Mouse (Mus musculus): ENCODE measurements around the gene Bpifc.
"Not testable (repeated sequence)": the region's sequence is repeated elsewhere in the genome, so short reads cannot be mapped to it uniquely, and the experiment has no call there.

Bpifc gene

DNA sequence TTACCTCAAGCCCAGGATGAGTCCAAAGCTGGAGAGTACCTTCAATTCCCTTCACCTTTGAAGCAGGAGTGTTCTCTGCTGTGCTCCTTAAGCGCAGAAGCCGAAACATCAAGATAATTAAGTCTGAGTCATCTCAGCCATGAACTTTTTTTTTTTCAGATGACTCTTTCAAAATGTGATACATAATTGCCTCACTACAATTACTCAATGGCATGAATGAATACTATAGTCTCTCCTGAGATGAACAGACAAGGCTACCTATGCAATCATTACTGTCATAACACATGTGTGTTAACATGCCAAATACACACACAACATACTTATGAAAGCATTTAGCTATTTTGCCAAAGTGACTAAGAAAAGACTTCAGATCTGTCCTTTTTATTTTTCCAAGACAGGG is at the start of gene Bpifc:
Gene Bpifc (minus strand): TSS at position 115 of the 400 bp plus-strand sequence.
- in situ Hi-C loops (cut with MseI, MboI) = no loop called here

DNA sequence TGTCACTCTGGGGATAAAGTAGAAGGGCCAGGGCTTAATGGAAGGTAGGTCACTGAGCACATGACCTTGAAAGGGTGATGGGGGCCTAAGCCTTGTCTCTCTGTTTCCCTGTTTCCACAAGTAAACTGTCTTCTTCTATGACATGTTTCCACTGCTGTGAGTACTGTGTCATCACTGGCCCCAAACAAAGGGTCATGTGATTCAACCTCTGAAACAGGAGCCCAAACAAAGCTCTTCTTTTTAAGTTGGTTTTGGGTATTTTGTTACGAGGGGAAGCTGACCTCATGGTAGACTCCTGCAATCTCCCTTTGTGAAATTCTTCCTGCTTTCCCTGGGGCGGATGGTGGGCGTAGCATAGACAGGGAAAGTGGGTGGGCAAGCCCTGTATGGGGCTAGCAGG is 48.6 kb upstream of the Bpifc start:
- in situ Hi-C loops (cut with MseI, MboI) = loop anchor here (5.0 to 10.0 kb wide), 3 partner anchors 235 to 402 kb away; no protein-coding TSS in a partner anchor

DNA sequence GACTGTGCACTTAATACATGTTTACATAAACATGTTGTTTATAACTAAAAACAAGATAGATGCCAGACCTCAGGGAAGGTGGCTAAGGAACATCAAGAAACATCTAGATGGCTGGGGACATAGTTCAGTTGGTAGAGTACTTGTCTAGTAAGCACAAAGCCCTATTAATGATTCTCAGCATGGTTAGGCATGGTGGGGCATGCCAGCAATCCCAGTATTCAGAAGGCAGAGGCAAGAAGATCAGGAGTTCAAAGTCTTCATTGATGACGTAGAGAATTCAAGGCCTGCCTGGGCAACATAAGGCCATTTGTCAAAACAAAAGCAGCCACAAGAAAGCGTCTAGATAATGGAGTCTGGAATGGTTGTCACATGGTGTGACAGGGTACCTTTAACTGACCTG is 46.0 kb upstream of the Bpifc start:
- in situ Hi-C loops (cut with MseI, MboI) = no loop called here

DNA sequence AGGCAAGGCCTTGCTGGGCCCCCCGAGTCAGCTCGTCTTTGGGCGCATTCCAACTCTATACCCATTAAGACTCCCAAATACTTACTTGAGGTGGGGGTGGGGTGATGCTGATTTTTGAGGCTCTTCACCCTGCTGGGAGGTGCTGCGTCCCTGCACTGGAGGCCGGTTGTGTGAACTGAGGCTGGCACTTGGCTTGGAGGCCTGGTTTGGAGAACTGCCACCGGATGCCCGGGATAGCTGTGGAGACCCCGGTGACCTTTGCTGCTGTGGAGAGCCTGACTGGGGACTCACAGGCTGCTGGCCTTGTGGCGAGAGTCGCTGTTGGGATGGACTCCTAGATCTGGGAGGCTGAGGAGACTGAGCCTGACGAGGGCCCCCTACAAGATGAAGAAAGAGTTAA is 45.6 kb upstream of the Bpifc start:
- in situ Hi-C loops (cut with MseI, MboI) = no loop called here

DNA sequence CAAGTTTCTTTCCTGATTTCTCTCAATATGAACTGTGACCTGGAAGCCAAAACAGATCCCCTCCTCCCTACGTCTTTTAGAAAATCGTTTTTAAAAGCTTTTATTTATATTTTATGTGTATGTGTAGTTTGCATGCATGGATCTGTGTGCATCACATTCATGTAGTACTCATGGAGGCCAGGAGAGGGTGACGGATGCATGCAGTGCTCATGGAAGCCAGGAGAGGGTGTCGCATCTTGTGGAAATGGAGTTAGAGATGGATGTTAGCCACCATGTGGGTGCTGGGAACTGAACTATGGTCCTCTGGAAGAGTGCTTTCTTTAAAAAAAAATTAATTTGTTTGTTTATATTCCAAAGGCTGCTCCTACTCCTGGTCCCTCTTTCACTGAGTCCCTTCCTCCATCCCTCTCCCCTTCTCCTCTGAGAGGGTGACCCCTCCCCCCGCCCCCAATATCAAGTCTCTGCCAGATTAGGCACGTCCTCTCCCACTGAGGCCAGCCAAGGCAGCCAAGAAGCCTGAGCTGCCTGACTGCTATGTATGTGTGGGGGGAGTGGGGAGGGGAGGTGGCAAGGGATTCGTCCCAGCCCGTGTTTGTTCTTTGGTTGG is 44.7 kb upstream of the Bpifc start:
- in situ Hi-C loops (cut with MseI, MboI) = no loop called here

DNA sequence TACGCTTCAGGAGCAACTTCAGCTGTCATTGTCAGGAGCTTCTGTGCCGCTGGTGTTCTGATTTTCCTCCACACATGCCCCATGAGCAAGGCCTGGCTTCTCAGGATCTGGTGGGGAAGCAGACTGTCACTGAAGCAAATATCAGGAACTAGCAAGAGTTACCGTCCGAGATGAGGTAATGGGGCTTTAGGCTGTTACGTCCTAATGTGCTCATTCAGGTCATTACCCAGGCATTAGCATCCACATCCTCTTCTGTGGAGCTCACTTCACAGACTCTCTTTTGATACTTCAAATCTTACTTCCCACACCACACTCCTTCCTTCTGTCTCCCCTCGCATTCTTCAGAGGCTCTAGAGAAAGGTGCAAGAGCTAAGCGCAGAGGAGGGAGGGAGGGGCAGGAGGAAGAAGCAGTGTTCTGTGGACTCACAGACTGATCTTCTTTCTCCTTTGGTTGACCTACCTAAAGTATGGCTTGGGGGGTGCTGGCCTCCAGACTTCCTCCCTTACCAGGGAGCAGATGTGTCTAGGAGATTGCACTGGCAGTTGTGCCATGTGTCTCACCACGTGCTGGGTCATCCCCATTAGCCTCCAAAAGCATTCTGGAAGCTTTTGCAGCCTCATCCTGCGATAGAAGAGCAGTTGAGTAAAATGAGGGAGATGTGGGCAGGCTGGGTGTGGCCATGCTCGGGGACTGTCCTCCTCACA is 41.3 kb upstream of the Bpifc start:
- in situ Hi-C loops (cut with MseI, MboI) = no loop called here

DNA sequence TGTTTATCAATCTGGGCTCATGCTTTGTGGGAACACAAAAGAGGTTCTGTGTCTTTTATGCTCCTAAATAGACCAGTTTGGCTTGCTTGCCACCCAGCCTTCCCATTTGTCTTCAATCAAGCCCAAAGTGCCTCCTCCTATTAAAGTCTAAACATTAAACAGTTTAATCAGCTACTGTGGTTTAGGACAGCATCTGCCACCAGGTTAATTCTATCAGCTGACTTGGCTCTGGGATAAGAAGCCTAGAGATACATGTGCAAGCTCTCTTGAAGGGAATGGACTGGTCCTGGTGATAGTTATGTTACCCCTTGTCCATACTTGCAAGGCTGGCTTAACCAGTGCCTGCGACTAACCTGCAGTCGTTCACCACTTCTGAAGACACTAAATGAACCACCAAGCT is 38.8 kb upstream of the Bpifc start:
- in situ Hi-C loops (cut with MseI, MboI) = no loop called here

DNA sequence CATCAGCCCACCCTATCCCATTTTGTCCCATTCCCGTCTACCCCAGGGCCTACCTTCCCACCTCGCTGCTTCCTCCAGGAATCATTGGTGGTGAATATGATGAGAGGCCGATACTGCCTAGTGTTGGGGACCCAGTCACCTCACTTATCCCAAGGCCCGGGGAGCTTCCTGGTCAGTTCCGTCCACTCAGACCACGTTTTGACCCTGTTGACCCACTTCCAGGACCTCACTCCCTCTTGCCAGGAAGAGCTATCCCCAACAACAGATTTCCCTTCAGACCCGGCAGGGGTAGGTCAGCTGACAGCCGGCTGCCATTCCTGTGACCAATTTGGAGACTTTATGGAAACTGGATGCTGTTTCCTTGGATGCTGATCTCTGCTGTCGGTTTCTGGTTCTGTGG is 36.1 kb upstream of the Bpifc start:
- in situ Hi-C loops (cut with MseI, MboI) = no loop called here

DNA sequence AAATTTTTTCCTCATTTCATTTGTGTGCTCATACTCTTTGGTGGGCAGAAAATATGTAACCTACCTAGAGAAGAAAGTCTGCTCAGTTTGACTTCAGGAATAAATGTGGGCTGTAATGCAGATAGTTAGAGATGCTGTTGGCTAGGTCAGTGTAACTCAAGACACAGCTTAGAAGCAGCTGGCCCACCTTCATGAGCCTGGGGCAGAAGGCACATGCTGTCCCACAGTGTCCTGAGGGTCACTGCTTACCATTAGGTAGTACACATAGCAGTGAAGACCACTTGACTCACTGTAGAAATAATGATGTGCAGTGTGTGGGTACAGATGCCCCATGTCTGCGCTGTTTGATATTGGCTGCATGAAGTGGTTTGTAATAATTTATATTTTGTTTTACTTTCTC is 34.7 kb upstream of the Bpifc start:
- in situ Hi-C loops (cut with MseI, MboI) = no loop called here

DNA sequence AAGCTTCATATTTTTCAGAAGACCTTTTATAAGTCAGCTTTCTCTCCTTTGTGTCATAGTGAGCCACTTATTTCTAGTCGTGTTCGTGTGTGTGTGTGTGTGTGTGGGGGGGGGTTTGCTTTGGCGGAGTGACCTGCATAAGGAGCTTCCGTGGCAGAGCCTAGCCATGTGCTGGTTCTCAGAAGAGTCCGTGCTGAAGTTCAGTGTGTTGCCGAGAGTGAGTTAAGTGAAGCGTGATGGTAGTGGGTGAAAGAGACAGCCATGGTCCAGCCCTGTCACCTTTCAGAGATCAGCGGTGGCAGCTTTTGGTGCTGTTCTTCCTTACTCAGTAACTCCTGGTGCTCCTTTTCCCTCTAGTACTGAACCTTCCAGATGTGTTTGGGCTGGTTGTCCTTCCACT is 32.4 kb upstream of the Bpifc start:
- in situ Hi-C loops (cut with MseI, MboI) = no loop called here

DNA sequence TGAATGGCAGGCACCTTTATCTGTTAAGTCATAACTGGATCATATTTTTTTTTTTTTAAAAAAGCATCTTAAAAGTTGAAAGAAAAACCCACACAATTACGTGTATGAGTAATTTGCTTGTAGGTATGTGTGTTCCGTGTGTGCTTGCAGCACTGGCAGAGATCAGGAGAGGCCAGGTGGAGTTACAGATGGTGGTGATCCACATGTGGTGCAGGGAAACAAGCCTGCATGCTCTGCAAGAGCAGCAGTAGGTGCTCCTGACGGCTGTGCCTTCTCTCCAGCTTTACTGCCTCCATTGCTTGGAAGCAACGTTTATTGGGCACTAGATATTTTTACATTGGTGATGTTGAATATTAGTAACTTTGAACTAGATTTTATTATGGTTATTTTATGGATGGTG is 32.0 kb upstream of the Bpifc start:
- in situ Hi-C loops (cut with MseI, MboI) = no loop called here

DNA sequence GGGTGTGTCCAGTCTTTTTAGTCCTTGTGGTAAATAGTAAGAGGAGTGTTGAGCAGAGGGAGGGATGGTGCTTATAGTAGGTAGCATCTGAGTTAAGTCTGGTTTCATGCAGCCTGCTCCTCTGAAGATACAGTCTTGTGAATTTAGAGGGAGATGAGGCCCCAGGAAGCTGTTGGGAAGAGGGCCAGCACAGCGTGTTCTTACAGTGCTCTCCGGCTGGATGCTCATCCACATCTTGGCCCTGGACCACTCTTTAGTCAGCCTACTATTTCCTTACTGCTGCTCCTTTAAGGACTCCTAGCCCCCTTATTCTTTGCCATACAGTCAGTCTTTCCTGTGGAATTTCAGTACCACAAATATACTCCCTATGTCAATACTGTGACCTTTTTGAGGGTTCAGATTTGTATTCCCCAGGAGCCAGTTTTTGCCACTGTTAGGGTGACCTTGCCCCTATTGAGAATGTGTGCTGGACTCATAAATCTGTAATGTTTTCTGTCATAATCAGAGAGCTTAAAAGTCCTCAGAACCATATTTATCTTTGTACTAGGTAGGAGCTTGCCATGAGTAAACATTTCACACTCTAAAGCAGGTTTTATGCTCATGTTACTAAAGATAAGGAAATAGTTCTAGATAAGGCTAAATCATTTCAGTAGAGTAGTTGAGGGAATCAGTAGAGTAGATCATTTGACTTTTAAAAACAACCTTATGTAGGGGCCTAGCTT is 22.5 kb upstream of the Bpifc start:
- in situ Hi-C loops (cut with MseI, MboI) = no loop called here

DNA sequence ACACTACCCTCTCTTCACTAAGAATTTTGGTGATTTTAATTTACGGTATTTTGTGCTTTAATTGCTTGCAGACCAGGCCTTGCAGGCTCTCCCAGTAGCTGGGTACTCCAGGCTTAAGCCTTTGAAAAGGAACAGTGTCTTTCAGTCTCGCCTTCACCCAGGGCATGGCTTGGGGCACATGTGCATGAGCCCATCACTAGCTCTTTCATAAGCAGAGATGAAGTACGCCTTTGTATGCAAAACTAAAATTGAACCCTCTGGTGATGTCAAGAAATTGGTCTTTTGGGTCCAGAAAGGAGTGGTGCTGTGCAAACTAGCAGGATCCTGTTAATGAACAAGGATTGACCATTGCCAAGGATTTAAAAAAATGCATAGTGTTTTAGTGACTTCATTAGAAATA is 20.8 kb upstream of the Bpifc start:
- in situ Hi-C loops (cut with MseI, MboI) = no loop called here

DNA sequence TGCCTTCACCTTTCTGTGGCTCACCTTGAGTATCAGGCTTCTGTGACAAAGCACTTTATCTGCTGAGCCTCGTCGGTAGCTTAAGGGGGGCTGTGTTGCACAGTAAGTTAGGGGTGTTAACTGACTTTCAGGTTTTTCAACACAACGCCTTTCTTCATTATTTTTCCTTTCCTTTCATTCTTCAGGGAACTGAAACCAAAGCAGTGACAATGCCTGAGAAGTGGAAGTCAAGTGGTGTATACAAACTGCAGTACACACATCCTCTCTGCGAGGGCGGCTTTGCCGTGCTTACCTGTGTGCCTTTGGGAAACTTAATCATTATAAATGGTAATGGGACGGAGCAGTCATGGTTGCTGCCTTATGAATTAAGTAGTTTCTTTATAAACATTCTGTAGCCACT is 19.0 kb upstream of the Bpifc start:
- in situ Hi-C loops (cut with MseI, MboI) = no loop called here

DNA sequence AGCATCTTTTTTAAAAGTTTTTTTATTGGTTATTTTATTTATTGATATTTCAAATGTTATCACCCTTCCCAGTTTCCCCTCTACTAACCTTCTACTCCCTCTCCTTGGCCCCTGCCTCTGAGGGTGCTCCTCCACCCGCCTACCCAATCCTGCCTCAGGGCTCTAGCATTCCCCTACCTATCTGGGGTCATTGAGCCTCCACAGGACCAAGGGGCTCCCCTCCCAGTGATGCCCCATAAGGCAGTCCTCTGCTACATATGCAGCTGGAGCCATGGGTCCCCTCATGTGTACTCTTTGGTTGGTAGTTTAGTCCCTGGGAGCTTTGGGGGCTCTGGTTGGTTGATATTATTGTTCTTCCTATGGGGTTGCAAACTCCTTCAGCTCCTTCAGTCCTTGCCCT is 15.1 kb upstream of the Bpifc start:
- in situ Hi-C loops (cut with MseI, MboI) = not testable (repeated sequence)

DNA sequence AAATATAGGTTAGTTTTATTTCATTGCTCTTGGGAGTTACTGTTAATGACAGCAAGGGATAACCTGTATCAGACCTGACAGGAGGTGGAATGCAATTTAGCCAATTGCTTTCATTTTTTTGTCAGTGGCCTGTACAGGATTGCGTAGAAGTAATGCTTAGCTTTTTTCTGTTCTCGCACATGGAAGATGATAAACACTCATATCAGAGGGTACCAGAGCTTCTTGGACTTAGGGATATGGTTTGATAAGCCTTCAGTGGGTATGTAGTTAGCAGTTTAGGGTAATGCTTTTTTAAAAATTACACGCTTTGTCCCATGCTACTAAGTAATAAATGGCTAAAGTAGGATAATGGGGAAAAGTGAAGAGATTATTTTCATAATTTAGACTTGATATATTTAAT is 14.7 kb upstream of the Bpifc start:
- in situ Hi-C loops (cut with MseI, MboI) = no loop called here

DNA sequence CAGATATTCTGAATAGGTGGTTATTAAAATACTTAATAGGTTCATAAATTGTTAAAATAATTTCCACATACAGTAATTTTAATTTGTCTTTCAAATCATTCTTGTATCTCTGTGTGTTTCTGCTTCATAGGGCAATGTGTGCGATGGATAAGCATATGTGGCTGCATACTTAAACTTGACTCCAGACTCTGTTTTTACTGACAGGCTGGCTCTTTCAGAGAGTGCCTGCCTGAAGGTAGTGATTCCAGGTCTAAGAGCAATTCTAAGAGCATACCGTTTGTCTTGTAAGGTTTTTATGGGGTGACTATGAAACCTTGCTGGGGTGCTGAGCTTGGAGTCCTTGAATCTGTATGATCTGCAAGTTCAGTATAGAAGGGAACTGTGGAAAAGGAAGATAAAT is 14.2 kb upstream of the Bpifc start:
- in situ Hi-C loops (cut with MseI, MboI) = no loop called here

DNA sequence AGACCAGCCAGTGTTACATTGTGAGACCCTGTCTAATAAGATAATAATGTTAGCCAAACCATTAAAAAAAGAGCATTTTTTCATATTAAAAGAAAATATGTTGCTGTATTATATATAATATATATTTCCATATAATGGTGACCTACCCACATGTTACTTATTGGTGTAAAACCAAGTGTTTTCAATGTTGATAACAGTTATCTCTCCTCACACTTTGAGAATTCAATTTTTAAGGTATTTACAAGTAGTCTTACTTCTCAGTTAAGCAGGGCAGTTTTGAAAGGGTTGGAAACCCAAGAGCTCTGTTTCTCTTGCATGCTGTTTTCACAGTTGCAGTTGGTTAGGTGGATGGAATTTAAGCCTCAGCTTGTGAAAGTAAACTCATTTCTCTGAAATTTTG is 11.5 kb upstream of the Bpifc start:
- in situ Hi-C loops (cut with MseI, MboI) = no loop called here

DNA sequence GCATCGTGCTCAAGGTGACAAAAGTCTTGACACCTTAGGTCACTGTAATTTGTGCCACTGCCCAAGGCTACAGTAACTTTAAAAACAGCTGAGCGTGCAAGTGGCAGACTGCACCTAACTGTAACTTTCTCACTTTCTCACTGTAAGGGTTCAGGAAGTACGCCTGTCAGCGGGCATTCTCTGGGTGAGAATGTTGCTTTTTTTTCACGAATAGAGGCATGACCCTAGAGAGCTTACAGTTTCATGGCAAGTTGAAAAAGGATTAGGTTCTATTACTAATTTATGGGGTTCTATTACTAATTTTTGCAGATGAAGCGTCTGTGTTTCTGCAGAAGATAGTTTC is 10.8 kb upstream of the Bpifc start:
- in situ Hi-C loops (cut with MseI, MboI) = no loop called here

DNA sequence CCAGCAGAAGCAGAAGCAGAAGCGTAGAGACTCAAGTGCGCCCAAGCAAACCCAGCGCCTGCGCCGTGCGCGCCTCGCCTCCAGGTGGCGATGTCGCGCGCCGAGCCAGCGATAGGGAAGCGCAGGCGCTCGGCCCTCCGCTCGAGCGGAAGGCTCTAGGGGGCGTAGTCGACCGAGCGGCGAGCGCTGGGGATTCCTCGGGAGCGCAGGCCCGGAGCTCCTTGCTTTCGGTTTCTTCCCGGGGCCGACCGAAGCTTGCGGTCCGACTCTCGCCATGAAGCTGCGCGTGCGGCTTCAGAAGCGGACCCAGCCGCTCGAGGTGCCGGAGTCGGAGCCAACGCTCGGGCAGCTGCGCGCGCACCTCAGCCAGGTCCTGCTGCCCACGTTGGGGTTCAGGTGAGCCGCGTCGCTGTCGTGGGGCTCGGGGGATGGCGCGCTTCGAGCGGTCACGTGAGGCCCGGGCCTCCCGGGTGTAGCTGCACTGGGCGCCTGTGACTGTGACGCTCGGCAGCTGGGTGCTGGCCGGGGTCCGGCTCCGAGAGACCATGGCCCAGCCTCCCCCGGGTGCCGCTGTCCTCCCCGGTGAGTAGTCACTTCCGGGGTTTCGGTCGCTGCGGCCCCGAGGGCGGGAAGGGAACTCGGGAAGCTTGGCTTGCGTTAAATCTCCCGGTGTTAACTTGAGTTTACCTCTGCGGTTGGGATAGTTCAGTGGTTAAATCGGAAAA is 10.2 kb upstream of the Bpifc start, which contains the start of gene Fbxo7:
Gene Fbxo7 (plus strand): TSS at position 224 of the 725 bp plus-strand sequence.
- in situ Hi-C loops (cut with MseI, MboI) = no loop called here

DNA sequence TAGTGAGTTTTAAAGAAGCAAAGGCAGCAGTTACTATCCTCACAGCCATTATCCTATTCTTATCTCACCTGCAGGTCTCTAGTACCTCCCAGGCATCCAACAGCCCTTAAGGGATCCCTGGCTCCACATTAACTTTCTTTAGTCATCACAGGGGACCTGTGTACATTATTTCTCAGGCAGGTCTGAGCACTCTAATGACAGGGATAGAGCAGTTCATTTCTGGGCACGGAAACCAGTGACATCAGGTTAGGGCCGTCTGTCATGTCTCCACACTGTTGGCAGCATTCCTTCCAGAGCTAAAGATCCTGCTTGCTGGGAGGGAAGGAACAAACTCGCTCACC is 9.7 kb upstream of the Bpifc start:
- in situ Hi-C loops (cut with MseI, MboI) = no loop called here

DNA sequence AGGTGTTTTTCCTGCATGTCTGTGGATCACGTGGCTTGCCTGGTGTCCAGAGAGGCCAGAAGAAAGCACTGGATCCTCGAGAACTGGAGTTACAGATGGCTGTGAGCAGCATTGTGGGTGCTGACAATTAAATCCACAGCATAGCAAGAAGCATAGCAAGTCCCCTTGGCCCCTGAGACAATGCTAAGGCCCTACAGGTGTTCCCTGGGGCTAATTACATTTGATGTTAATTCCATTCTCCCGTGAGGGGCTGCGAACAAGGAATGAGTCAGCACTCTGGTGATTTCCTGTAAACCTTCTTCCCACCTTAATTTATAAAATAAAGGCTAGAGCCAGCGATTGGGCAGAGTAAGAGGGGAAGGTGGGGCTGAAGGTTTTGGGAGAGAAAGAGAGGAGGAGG is 7.1 kb upstream of the Bpifc start:
- in situ Hi-C loops (cut with MseI, MboI) = no loop called here

DNA sequence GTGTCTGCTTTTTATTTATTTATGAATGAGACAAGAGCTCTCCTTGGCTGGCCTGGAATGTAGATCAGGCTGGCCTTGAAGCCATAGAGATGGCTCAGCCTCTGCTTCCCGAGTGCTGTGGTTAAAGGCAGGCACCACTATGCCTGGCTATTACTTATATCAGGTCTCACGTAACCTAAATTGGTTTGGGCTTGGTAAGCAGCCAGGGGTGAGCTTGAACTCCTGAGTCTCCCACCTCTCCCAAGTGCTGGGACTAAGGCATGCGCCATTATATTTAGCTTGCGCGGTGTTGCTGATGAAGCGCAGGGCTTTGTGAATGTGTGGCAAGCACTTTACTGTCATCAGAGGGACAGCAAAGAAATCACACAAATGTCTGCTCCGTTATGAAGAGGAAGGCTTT is 6.1 kb upstream of the Bpifc start:
- in situ Hi-C loops (cut with MseI, MboI) = no loop called here
